Mouse (Mus musculus): ENCODE data around the gene Actr1a.

The Actr1a gene

GRCm38 (mm10) chr19:46349550-46349949 lies 46.0 kb downstream of the Actr1a start:
- DNase-seq (ENCODE audit: low spot score): no peak

DNA sequence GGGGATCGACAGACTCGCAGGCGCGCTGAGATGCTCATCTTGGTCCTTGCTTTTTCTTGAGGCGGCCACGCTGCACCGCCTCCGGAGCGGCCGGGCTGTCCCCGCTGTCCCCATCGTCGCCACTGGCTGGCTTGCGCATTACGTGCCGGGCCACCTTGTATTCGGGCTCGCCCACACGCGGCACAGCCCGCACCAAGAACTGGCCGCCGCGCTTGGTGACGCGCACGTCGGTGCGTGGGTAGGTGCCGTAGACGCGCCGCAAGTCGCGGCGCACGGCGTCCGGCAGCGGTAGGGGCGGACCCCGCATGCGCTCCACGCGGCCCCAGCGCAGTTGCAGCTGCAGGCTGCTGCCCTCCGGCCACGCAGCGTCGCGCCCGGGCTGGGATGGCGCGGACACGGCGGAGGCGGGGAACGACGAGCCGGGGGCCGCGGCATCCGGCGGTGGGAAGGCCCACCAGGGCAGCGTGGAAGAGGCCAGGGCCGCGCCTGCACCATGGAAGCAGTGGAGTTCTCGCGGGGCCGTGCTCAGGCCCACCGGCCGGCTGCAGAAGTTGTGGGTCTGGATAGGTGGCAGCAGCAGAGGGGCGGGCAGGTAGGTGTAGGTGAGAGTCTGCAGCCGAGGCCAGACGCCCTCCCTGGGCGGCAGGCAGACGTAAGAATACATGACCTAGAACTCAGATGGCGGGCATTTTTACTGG lies 46.6 kb downstream of the Actr1a start:
- peak; percentile 82 for DNase-seq (ENCODE audit: low spot score)

- DNase-seq (ENCODE audit: low spot score): no peak
Measured at GRCm38 (mm10) chr19:46347936-46348668, 47.4 kb downstream of the Actr1a start.

GRCm38 (mm10) chr19:46347146-46347545 lies 48.4 kb downstream of the Actr1a start:
- DNase-seq (ENCODE audit: low spot score): no peak

DNA sequence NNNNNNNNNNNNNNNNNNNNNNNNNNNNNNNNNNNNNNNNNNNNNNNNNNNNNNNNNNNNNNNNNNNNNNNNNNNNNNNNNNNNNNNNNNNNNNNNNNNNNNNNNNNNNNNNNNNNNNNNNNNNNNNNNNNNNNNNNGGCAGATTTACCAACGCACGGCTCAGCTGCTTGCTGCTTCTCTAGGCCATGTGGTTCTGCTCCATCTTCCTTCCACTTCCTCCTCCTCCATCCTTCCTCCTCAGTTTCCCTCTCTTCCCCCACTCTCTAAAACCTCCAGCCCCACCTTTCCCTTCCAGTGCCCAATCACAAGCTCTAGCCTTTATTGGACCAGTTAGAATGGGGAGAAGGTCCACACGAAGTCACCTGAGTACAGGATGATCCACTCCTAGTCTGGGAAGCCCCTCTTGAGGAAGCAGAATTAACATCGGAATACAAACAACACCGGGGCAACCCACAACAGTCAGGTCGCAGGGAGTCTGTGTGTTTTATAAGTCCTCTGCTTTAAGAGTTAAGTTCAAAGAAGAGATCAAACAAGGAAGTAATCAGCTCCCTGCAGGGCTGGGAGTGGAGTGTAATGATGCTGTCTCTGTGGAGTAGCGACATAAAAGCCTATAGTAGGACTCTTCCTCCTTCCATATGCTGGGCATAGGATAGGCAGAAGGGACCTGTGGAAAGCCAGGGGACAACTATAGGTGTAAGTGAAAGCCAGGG lies 50.7 kb downstream of the Actr1a start:
- no peak for DNase-seq (ENCODE audit: low spot score)

DNA sequence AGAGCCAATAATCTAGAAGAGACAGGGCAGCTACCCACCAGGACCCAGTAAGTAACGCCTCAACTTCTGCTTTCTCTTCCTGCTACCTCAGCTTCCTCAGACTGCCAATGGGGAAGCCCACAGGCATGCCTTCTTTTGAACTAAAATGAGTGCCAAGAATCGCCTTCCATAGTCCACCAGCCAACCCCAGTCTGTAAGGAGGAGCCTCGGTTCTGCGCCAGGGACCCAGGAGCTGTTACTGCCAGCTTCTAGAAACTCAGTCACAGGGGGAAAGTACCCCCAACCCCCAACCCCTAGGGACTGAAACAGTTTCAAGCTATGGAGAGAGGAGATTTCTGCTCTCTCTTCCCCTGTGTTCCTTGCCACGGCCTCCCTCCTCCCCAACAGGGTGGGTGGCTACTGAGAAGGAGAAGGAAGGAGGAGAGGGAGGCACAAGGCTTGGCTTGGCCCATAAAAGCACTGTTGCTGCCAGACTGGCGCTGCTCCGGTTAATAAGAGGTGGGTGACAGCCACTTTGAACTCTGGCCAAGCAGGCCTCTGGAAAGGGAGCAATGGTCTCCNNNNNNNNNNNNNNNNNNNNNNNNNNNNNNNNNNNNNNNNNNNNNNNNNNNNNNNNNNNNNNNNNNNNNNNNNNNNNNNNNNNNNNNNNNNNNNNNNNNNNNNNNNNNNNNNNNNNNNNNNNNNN lies 56.1 kb downstream of the Actr1a start:
- peak; percentile 55 for DNase-seq (ENCODE audit: low spot score)

- no peak for DNase-seq (ENCODE audit: low spot score)
Measured at GRCm38 (mm10) chr19:46338942-46339286, 56.6 kb downstream of the Actr1a start.

DNA sequence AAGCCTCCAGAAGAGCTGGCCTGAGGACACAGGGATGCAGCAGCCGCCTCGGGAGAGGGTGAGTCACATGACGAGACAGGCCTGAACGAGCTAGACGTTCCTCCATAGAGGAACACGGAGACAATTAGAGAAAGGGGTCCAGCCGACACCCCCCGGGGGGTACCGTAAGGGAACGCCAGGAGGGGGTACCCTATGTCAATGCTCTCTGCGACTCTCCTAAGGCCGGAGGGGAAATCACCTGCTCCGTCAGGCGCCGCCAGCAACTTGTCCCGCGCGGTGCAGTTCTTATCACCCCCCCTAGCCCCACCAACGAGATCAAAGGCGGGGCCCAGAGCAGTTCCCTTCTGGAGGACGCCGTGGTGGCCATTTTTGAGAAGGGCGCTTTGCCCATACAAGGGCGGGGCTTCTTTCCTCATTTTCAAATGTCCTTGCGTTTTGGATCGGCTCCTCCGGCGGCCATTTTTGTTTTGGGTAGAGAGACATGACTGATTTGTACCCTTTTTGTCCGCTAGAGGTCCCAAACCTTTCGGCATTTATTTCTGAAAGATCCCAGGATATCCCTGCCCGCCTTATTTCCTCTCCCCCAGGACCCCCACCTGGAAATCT lies 57.1 kb downstream of the Actr1a start, which contains the start of gene Cuedc2:
TSS of gene Cuedc2 (minus strand) at position 372 of the 606 bp plus-strand sequence.
- peak; percentile 95 for DNase-seq (ENCODE audit: low spot score)

DNA sequence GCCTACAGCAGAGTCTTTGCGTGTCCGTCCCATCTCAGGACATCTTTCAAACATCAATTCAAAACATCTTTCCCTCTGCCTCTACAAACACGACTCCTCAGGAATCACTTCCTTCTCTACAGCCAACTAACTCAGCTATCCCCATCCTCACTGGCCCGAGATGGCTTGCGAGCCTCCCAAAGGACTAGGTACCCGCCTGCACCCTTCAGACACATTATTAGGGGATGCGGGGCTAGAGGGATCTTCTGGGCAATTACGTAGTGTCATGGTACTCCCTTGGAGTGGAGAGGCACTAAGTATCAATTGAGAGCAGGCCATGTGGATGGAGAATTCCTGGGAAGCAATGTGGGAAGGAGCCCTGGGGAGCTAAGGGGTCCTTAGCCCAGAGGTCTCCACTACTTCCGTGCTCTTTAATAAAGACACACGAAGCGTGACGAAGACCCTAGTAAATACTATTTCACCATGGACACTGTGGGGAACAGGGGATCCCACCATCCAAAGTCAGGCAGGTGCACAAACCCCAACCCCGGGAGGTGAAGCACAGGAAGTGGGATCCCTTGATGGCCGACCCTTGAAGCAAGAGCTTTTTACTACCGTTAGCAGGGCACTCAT lies 57.7 kb downstream of the Actr1a start:
- DNase-seq (ENCODE audit: low spot score): peak; percentile 5

DNA sequence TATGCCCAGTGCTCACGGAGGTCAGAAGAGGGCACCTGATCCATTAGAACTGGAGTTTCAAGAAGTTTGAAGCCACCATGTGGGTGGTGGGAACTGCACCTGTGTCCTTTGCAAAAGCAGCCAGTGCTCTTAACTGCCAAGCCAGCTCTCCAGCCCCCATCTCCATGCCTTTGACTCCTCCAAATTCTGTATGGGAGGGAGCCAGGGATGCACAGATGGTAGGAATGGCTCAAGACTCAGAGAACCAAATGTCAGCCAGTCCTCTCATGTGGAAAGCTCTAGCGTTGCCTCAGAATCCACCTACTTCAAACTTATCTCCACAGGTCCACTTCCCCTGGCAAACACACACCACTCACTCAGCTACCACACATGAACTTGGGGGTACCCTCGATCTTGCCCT lies 61.6 kb downstream of the Actr1a start:
- DNase-seq (ENCODE audit: low spot score): no peak

GRCm38 (mm10) chr19:46332721-46333339 lies 62.7 kb downstream of the Actr1a start:
- no peak for DNase-seq (ENCODE audit: low spot score)

- no peak for DNase-seq (ENCODE audit: low spot score)
Measured at GRCm38 (mm10) chr19:46331936-46332335, 63.6 kb downstream of the Actr1a start.

DNA sequence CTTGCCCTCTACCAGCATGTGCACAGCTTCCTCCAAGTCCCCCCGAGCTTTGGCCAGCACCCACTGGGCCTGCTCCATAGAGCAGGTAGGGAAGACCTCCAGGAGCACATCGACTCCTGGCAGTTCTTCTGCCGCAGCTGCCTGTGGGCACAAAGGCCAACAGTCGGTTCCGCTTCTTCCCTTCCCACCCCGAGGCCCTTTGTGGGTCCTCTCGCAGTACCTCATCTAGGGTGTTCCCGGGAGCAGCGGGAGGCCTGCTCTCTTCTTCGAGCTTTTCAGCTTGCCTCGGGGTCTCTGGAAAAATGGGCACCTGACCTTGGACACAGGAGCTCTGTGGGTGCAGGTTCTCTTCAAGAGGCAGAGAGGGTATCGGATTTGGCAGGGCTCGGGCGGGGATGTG lies 64.2 kb downstream of the Actr1a start:
- DNase-seq (ENCODE audit: low spot score): peak; percentile 6

- peak; percentile 3 for DNase-seq (ENCODE audit: low spot score)
Measured at GRCm38 (mm10) chr19:46330696-46331095, 64.9 kb downstream of the Actr1a start.

DNA sequence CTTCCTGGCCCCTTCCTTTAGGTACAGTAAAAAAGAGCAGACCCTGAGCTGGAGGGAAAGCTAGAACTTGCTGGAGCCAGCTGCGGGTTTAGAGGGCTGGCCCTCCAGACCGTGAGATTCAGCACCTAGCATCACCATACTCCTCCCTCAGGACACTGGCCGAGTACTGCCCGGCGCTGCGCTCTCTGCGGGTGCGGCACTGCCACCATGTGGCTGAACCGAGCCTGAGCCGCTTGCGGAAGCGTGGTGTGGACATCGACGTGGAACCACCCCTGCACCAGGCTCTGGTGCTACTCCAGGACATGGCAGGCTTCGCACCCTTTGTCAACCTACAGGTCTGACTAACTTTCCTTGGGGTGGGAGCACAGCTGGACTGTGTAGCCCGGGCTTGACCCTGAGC lies 65.6 kb downstream of the Actr1a start:
- DNase-seq (ENCODE audit: low spot score): peak; percentile 88

GRCm38 (mm10) chr19:46329031-46329641 lies 66.4 kb downstream of the Actr1a start:
- peak; percentile 33 for DNase-seq (ENCODE audit: low spot score)

GRCm38 (mm10) chr19:46328081-46329030 lies 67.2 kb downstream of the Actr1a start, which contains the start of gene Fbxl15:
Gene Fbxl15 (plus strand): TSS chr19:46328184.
- DNase-seq (ENCODE audit: low spot score): peak; percentile 93

DNA sequence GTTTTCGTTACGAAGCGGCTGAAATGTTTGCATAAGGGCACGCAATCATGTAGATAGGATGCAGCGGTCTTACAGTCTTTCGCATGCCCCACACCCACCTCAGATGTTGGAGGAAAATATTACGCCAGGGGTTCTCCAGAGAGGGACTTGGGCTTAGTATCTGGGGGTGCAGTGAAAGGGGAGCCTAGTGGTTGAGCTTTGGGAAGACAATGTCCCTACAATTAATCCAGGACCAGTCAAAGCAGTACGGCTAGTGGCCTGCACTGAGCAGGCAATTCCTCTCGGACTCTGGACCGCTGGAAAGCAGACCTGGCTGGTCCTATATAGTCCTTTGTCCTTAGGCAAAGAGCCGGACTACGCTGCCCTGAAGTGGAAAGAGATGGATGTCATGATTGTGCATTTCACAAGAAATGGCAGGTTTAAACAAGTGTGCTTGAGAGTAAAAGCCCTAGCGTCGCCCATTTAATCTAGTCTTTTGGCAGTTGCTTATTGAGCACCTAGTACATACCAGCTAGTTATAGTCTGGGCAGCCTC lies 68.0 kb downstream of the Actr1a start:
- no peak for DNase-seq (ENCODE audit: low spot score)

All from ovary, postnatal 36 days (tissue).